Mouse (Mus musculus) embryo, embryonic 9.5 days (tissue): Measurements from ENCODE around the gene Aldh18a1.
A peak's percentile ranks its signal among the peaks of the same experiment; 100 is the strongest.
"Not testable (repeated sequence)": the region's sequence is repeated elsewhere in the genome, so short reads cannot be mapped to it uniquely, and the experiment has no call there.

Source experiments
- DNase-seq: peaks from one replicate; pipeline ENCODE4 v3.0.0-alpha.2; 2017; ENCODE audit errors: extremely low spot score

Aldh18a1 gene

GRCm38 (mm10) chr19:40588293-40588654 is at the start of gene Aldh18a1:
Gene Aldh18a1, minus strand, starts transcription at chr19:40588463.
- peak; percentile 96 for DNase-seq

GRCm38 (mm10) chr19:40637601-40638000 is 49.3 kb upstream of the Aldh18a1 start:
- no peak for DNase-seq

DNA sequence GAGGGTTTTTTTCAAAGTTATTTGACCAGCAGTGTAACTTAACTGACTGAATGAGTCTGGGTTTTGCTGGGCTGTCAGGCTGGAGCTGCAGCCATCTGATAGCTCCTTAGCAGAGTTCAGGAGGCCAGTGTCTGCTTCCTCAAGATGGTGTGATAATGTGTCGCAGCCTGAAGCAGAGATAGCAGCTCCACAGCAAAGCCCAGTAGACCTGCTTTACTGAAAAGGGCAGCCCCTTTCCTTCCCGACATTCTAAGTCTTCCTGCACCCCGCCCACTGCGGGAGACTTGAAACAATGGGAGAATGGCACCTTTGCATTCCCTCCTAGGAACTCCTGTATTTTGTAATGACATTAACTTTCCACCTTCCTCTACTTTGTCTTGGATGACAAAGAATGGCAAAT is 48.8 kb upstream of the Aldh18a1 start:
- no peak for DNase-seq

GRCm38 (mm10) chr19:40633144-40633543 is 44.9 kb upstream of the Aldh18a1 start:
- DNase-seq, result no peak

DNA sequence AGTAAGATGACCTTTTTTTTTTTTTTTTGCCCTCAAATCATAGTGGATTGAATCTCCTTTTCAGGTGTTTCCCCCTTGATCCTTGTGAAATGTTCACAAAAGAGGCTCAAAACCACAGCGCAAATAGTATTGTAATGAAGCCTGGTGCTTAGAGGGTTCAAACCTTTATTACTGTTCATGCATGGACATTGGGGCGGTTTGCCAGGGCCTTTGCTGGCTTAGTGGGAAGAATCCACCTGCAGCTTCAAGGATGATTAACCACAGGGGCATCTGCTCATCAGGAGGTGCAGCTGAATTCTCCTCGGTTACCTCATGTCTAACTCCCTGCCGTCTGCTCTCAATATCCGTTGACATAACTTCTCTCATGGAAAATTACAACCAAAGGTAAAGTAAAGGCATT is 44.4 kb upstream of the Aldh18a1 start:
- no peak for DNase-seq

GRCm38 (mm10) chr19:40632193-40632592 is 43.9 kb upstream of the Aldh18a1 start:
- DNase-seq, result no peak

DNA sequence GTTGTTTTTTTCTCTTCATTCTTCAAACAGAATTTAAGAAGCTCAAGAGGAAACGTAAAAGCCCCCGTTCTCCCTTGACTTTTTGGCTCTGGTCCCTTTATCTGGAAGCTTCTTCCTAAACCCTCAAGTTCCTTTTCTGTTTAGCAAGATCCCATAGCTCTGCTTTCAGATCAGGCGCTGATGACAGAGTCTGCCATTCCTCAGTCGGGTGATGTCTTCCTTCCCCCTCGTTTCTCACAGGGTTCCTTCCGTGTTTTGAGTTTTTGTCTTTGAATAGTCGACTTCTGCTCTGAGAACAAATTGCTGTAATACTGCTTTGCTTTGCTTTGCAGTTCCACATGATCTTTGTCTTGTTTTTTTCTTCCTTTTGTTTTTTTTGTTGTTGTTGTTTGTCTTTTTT is 42.3 kb upstream of the Aldh18a1 start:
- DNase-seq, result no peak

- DNase-seq, result no peak
Observed at GRCm38 (mm10) chr19:40630096-40630495, 41.8 kb upstream of the Aldh18a1 start.

GRCm38 (mm10) chr19:40628950-40629349 is 40.7 kb upstream of the Aldh18a1 start:
- no peak for DNase-seq

DNA sequence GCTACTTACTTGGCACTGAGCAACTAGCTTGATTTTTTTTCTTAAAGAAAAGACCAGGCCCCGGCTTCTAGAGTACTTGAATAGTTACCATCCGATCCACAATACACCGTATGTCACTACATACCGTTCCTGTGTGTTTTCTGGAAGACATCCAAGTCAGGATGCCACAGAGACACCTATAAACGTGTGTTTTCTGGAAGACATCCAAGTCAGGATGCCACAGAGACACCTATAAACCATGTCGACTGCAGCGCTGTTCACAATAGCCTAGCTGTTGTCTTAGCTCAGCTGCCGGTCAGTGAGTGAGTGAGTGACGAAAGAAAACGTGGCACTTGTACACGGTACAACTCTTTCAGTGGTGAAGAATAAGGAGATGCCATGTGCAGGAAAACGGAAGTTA is 37.7 kb upstream of the Aldh18a1 start:
- DNase-seq, result no peak

DNA sequence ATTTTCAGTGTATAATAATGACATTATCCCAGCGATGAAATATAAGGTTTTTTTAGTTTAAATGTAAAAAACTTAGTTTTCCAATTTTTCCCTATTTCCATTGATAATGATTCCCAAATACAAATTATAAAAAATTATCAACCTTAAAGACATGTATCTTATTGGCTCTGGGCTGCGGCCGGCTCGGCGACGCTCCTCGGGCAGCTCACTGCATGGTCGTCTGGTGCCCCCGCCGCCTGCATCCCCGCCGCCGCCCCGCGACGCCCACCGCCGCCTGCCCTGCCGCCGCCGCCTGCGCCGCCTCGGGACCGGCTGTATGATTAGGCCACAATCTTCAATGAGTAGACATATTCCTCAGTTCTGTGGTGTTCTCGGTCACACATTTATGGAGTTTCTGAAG is 33.4 kb upstream of the Aldh18a1 start:
- DNase-seq, result not testable (repeated sequence)

DNA sequence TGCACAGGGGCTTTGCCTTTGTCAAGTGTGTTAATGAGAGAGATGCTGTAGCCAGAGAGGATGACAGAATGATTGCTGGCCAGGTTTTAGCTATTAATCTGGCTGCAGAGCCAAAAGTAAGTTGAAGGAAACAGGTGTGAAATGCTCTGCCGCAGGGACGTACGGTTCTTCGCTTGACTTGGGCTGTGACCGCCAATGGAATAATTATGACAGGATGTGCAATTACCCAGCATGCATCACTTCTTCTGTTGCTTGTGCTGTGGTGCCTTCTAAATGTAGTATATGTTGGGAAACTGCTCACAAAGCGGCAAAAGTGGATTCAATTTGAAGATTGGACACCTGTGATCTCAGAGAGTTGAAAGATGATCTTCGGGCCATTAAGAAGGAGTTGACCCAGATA is 27.8 kb upstream of the Aldh18a1 start:
- no peak for DNase-seq

DNA sequence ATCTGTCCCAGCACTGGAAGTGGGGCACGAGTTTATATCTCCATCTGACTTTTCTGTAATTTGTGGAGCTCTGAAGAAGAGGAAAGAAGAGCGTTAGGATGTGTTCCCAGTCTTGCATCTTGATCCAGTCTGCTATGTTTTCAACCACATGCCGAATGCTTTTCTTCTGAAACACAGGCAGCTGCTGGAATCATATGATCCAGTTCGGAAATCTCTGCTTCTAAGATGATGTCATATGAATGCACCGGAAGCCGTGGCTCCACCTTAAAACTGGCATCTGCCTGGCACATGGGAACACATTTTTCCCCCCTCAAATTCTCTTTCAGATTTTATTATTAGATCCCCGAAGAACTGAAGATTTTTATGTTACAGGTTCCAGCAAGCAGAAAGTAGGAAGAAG is 26.5 kb upstream of the Aldh18a1 start:
- no peak for DNase-seq

GRCm38 (mm10) chr19:40611830-40612506 is 23.7 kb upstream of the Aldh18a1 start, which contains the start of the genes Tctn3 and Entpd1:
Gene Tctn3, minus strand, starts transcription at chr19:40612233.
Gene Entpd1, plus strand, starts transcription at chr19:40612366.
- DNase-seq, result peak; percentile 97

DNA sequence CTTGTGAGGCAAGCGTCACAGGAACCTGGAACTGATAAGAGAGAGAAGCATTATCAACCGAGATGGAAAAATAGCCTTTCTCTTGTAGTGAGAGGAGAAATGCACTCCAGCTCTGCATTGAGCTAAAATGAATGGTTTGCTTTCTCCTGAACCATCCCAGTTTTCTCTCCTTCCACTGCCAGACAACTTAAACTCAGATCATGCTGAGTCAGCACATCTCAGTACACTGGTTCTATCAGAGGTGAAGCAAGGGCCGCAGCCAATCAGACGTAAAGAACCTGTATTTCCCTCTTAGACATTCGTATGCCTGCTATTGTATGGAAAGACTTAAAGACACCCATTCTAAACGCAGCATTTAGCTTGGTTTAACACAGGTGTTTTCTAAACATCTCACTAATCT is 19.4 kb upstream of the Aldh18a1 start:
- no peak for DNase-seq

DNA sequence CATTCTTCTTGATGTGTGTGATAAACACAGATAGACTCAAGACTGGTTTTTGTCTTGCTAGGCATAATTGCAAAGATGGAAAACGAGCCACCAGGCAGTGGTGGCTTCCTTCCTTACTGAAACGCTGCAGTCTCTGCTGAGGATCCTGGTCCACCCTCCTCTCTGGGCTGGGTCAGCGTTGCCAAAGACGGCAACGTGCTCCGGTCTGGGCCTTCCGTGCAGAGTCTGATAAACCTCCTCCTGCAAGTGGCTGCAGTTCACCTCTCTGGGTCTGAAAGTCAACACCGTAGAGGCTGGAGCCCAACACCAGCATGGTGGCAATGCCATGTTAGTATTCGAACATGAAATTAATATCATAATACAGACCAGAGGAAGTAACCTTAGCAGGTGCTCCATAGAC is 16.9 kb upstream of the Aldh18a1 start:
- DNase-seq, result no peak

GRCm38 (mm10) chr19:40601870-40602269 is 13.6 kb upstream of the Aldh18a1 start:
- no peak for DNase-seq

GRCm38 (mm10) chr19:40600846-40601245 is 12.6 kb upstream of the Aldh18a1 start:
- not testable (repeated sequence) for DNase-seq

GRCm38 (mm10) chr19:40595831-40596230 is 7.6 kb upstream of the Aldh18a1 start:
- DNase-seq, result no peak

GRCm38 (mm10) chr19:40595231-40595630 is 7.0 kb upstream of the Aldh18a1 start:
- no peak for DNase-seq

DNA sequence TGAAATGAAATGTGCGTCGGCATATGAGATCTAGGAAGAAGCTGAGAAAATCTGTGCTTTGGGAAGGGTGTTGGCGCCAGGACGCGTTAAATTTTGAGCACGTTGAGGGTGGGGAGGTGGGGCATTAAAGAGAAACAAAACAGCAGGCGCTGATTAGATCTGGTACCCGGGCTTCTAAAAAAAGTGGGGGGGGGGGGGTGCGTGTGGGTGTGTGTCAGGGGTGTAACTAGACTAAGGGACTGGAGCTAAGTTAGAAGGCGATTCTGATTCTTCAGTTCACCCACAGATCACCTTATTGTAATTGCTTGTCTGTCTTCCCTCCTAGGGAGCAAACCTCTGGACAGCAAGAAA is 1.2 kb upstream of the Aldh18a1 start:
- DNase-seq, result no peak

DNA sequence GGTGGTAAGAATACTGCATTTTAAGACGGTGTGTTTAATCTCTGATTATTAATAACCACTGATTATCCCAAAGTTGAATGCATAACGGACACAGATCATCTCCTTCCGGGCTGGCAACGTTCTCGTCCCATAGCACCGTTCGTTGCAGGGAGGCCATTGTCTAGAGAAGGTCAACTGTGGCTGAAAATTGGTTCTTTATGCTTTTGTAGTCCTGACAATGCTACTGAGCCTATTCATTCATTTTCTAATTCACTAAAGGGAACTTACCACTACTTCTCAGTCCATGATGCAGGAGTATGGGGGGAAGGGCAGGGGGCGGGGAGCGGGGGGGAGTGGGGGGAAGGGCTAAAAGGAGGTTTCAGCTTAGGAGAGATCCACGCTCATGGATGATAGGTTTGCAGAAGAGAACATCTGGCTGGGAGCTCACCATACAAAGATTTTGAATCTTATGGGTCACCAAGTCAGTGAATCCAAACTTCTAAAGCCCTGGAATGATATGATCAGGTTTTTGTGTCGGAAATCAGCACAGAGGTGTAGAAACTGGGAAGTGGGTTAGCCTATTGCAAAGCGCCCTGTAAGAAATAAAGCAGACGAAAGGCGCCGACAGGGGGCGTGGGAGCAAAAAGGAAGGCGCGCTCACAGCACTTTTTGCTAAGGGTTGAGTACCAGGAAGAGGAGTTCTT is 725 bp upstream of the Aldh18a1 start:
- peak; percentile 93 for DNase-seq

- no peak for DNase-seq
Observed at GRCm38 (mm10) chr19:40587491-40588292, 571 bp downstream of the Aldh18a1 start.
